Mouse (Mus musculus): ENCODE measurements around the gene Cacna2d3.

The Cacna2d3 gene

DNA sequence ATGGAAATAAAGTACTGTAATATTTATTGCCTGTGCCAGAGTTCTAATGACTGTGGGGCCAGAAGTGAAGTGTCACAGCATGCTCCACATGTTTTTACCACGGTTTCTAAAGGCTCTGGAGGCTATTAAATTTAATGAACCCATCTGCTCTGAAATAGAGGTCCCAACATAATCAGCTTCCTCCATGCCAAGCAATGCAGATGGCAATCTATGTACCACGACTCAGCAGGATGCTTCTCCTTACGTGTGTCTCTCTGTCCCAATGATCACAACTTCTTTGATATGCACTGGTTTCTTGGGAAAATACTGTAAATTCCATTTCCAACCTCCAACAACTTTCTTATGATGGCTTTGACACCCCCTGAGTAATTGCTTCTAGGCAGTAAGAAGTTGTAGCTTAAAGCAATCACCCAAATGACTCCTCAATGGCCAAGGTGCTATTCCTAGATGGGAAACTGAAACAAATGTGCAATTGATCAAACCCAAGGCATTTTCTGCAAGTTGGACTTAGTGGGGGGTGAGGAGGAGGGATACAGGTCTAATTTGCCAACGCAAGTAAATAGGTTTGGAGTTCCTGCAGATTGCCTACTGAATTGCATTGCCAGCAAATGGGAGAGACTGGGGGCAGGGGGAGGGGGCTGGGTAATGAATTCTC lies 557.5 kb downstream of the Cacna2d3 start:
- no peak for DNase-seq (ENCODE audit: low spot score in 2 of 2)

GRCm38 (mm10) chr14:29159803-29160202 lies 561.9 kb downstream of the Cacna2d3 start:
- DNase-seq (ENCODE audit: low spot score in 2 of 2) = no peak

DNA sequence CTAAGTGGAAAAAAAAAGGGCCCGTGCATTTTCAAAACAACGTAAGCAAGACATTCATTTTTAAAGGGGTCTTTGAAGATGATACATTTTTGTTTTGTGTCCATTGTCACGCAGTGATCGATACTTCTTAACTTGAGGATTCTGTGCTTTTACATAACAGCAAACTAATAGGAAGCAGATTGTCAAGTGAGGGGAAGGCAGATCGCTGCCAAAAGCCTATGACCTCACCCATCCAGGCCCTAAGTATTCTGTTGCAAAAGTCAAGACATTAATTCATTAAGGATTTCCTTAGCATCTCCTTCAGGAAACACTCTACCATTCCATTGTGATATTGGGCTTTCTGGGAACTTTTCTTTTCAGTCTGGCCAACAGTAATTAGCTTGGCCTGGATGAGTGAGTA lies 564.6 kb downstream of the Cacna2d3 start:
- DNase-seq (ENCODE audit: low spot score in 2 of 2) = no peak

DNA sequence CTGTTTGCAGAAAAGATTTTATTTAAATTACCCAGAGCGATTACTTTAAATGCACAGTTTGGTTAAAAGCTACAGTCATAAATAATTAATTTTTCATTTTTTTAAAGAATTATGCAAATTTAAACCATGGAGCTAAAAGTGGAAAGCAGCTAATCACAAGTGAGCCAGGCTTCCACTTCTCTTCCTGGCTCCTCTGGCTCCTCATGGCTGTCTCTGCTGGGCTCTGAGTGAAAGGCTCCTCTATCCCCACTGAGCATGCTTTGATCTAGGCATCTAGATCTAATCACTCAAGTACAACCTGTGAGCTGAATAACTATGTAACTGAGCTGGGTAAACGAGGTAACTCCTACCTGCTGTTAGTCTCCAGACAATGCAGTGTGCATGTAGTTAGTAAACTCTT lies 577.5 kb downstream of the Cacna2d3 start:
- no peak for DNase-seq (ENCODE audit: low spot score in 2 of 2)

- no peak for DNase-seq (ENCODE audit: low spot score in 2 of 2)
Observed at GRCm38 (mm10) chr14:29137614-29138013, 584.0 kb downstream of the Cacna2d3 start.

DNA sequence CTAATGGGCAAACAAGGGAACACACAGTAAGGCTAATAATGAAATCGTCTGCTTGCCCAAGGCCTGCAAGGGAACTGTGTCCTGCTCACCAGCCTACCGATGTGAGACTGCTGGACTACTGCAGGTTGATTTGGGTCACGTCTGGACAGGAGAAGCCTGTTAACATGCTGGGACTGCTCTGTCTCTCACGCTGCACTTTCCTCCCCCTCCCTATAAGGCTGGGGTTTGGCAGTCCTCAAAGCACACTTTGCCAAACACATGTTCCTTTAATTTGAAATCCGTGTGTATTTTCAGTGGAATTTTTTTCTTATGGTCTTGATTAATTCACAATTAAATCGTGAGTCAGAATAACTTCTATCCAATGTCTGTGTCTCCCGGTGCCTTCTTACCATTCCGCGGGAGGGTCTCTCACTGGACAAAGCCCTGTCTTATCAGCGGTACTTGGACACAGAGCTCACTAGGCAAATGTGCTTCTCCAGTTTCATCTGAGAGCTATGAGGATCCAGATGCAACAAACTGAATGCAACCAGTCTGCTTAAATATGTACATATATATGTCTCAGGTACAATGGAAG lies 584.6 kb downstream of the Cacna2d3 start:
- DNase-seq (ENCODE audit: low spot score in 2 of 2) = no peak

DNA sequence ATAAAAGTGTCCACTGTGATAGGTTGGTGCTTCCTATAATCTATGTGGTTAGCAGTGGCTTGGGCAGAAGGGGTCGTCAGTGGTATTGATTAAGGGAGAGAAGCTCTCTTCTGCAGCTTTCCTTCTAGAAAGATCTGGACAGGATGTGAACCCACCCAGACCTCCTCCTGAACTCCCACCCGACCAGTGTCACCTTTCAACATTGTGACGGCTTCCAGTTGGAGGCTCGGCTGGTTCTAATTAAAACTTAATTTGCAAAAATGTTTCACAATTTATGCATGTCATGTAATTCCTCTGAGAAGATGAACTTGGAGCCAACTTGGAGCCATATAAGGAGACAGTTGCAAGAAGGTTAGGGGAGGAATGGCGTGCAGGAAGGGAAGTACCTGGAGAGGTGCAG lies 586.8 kb downstream of the Cacna2d3 start:
- DNase-seq (ENCODE audit: low spot score in 2 of 2) = no peak

- no peak for DNase-seq (ENCODE audit: low spot score in 2 of 2)
Observed at GRCm38 (mm10) chr14:29130511-29130910, 591.2 kb downstream of the Cacna2d3 start.

DNA sequence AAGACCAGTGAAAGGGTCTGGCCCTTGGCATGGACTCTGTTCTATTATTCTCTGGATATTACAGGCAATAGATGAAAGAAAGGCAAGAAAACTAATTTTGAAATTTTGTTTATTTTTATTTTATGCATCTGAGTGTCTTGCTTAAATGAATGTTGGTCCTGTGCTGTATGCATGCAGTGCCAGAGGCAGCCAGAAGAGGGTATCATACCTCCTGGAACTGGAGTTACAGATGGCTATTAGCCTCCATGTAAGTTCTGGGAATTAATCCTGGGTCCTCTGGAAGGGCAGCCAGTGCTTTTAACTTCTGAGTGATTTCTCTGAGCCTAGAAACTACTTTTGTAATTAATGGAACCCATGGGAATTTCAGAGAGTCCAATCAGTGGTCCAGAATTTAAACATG lies 597.8 kb downstream of the Cacna2d3 start:
- DNase-seq (ENCODE audit: low spot score in 2 of 2) = no peak

DNA sequence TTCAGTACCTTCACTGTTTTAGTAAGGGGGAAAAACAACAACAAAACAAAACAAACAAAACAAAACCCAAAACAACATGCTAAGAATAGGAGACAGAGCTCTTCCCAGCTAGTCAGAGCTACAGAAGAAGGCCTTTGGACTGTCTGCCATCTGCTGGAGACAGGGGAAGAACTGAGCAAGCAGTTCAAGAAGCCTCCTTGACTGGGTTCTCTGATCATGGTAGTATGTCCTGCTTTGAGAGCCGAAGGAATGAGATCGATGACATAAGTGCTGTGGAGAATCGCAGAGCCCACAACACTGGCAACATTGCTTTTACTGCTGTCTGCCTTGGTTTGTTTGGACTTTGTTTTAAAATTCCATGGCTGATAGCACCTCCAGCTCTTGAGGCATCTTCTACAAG lies 598.9 kb downstream of the Cacna2d3 start:
- DNase-seq (ENCODE audit: low spot score in 2 of 2) = no peak

- DNase-seq (ENCODE audit: low spot score in 2 of 2) = peak in 1 of 2 experiments; percentile 17
Observed at GRCm38 (mm10) chr14:29113852-29114450, 607.7 kb downstream of the Cacna2d3 start.

DNA sequence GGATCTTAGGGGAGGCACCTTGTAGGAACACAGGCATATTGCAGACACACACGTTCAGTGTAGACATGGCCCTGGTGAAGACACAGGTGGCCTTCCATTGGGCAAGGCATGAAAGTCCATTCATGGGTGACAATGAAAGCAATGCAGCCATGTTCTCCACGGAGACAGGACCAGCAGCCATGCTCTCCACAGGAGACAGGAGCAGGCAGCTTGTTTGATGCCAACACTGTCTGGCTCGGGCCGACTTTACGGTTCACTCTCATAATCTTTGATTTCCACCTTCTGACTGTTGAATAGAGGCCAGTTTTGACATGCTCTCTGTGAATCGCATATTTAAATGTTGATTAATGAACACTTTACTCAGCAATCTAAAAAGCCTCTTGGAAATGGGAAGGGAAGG lies 610.0 kb downstream of the Cacna2d3 start:
- peak in 1 of 2 experiments; percentile 28 for DNase-seq (ENCODE audit: low spot score in 2 of 2)

DNA sequence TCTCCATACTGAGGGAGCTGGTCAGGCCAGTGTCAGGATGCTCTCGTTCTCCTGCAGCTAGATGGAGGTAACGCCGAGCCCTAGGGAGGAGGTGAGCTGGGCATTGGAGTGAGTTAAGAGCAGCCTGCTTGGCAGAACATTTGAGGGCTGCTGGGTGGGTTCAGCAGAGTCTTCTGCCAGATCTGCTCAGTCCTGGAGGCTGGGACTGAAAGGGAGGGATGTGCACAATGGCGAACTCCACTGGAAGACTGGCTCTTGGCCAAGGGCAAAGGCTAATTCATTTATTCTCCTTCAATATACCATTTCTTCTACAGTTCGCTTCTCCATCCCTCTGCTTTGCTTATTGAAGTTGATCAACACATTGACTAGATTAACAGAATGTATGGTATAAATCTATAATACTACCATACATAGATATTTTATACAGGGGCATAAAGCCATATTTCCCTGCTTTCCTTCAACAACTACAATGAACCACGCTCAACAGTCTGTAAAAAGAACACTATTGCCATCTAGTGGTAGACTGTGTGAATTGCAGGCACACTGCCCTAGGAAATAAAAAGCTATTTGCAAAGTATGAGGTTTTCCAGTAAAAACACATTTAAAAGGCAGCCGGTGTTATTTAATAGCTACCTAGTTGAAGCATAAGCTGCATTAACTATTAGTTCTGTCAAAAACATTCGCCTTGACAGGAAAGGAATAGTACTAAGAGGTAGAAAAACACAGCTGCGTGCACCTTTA lies 611.1 kb downstream of the Cacna2d3 start:
- DNase-seq (ENCODE audit: low spot score in 2 of 2) = peak in 1 of 2 experiments; percentile 34

DNA sequence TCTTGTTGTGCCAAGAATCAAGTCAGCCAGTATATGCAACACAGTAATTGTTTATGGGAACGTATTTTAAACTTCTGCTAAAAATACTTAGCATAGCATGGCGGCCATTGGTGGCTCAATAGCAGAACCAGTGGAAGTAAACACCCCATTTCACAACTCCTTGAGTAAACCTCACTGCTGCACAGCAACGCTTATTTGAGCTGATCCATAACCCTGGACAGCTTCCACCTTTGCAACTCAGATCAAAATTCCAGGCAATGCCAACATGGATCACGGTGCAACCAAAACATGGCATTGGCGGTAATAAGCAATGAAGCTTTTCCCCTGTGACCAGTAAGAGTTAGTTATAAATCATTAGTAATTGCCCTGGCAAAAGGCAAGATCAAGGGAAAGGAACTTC lies 614.2 kb downstream of the Cacna2d3 start:
- DNase-seq (ENCODE audit: low spot score in 2 of 2) = no peak

GRCm38 (mm10) chr14:29097776-29098175 lies 623.9 kb downstream of the Cacna2d3 start:
- no peak for DNase-seq (ENCODE audit: low spot score in 2 of 2)

GRCm38 (mm10) chr14:29095431-29095830 lies 626.2 kb downstream of the Cacna2d3 start:
- no peak for DNase-seq (ENCODE audit: low spot score in 2 of 2)

- peak; percentile 70 to 82 for DNase-seq (ENCODE audit: low spot score in 2 of 2)
Observed at GRCm38 (mm10) chr14:29090074-29090473, 631.6 kb downstream of the Cacna2d3 start.

DNA sequence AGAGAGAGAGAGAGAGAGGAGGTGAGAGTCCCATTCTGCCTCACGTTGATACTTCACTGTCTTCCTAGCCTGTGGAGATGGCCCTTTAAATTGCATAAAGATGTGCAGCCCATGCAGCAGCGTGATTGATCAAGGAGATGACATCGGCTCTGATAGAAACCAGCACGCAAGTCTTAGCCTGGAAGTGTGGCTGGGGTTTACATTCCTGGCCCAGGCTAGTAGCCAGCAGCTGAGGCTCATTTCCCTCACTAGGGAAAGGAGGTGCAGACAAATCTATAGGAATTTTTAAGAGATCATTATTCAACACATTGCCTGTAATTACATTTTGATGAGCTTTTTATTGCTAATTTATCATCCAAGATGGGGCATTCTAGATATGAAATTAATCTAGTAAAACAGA lies 635.1 kb downstream of the Cacna2d3 start:
- no peak for DNase-seq (ENCODE audit: low spot score in 2 of 2)

GRCm38 (mm10) chr14:29085493-29086159 lies 636.0 kb downstream of the Cacna2d3 start:
- DNase-seq (ENCODE audit: low spot score in 2 of 2) = no peak

DNA sequence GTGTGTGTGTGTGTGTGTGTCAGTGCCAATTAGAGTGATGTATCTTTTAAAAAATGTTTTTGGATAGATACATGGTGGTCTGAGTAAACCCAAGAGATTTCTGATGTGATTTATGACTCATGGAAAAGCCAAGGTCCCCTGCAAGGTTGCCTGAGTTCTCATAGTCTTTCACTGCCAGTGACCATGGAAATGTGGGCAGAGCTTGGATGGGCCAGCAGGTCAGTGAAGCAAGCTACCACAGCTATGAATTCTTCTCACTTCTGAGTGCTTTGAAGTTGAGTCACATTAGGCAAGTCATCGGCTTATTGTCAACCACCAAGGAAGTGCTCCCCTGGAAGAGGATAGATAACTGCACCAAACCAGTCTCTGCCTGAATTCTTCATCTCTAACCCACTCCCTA lies 639.5 kb downstream of the Cacna2d3 start:
- no peak for DNase-seq (ENCODE audit: low spot score in 2 of 2)

DNA sequence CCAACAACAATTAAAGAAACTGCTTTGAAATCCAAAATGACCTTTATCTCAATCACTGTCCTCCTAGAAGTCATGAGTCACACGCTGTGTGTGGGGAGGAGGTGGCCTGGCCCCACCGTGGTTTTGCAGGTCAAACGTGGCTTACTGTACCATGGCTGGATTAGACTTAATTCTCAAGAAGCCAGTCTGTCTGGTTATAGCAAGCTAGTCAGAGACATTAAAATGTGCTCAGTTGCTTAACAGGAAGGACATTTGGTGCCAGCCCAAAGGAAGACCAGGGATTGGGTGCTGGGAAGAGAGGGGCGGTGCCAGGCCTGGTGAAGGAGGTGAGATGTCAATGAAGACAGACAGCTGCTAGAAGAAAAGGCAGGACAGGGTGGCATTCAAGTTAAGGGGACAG lies 641.0 kb downstream of the Cacna2d3 start:
- DNase-seq (ENCODE audit: low spot score in 2 of 2) = no peak

- no peak for DNase-seq (ENCODE audit: low spot score in 2 of 2)
Observed at GRCm38 (mm10) chr14:29080228-29080627, 641.4 kb downstream of the Cacna2d3 start.
